Mouse (Mus musculus) intestine, postnatal 0 days (tissue): ENCODE measurements around the gene Rtl10. TPM values are rescaled to one million over a fixed set of nuclear protein-coding genes. Genes with fewer than 3 reads are reported as not detected.

Source experiments
- ATAC-seq: fragments of 200-750 bp; cut with Nextera tagmentation; 2 replicates; pipeline ENCODE4 v1.8.0; 2017; ENCODE audit warnings: mild to moderate bottlenecking, moderate TSS enrichment, moderate library complexity
- H3K27ac ChIP-seq: fragments of 300-500 bp; sonication (generic); 2 replicates; pipeline ENCODE4 v1.5.1; 2014; ENCODE audit warnings: mild to moderate bottlenecking, low read depth, low read length, moderate library complexity
- H3K27me3 ChIP-seq: fragments of 300-500 bp; sonication (generic); replicated peaks from 2 replicates; pipeline ENCODE4 v1.6.1; 2014; ENCODE audit warnings: low read length, mixed read lengths; ENCODE audit not compliant: control insufficient read depth, insufficient read depth
- H3K36me3 ChIP-seq: fragments of 300-500 bp; sonication (generic); 2 replicates; pipeline ENCODE4 v1.6.1; 2014; ENCODE audit warnings: mild to moderate bottlenecking, moderate library complexity; ENCODE audit not compliant: control insufficient read depth, insufficient read depth
- H3K4me1 ChIP-seq: fragments of 300-500 bp; sonication (generic); replicated peaks from 2 replicates; pipeline ENCODE4 v1.6.1; 2014; ENCODE audit warnings: antibody characterized with exemption, low read length, mixed read lengths; ENCODE audit not compliant: control insufficient read depth, insufficient read depth
- H3K4me2 ChIP-seq: fragments of 300-500 bp; sonication (generic); replicated peaks from 2 replicates; pipeline ENCODE4 v1.6.1; 2014; ENCODE audit warnings: low read depth, mild to moderate bottlenecking, moderate library complexity
- H3K4me3 ChIP-seq: fragments of 300-500 bp; sonication (generic); 2 replicates; pipeline ENCODE4 v1.5.1; 2014; ENCODE audit warnings: low read depth, low read length
- H3K9ac ChIP-seq: fragments of 300-500 bp; sonication (generic); 2 replicates; pipeline ENCODE4 v1.6.1; 2014; ENCODE audit warnings: mild to moderate bottlenecking, low read depth, low read length
- H3K9me3 ChIP-seq: fragments of 300-500 bp; sonication (generic); 2 replicates; pipeline ENCODE4 v1.6.1; 2016; ENCODE audit warnings: mixed run types; ENCODE audit not compliant: control insufficient read depth
- CTCF ChIP-seq: sonication (generic); IDR thresholded peaks from 2 replicates; pipeline ENCODE4 v1.5.1; 2016; ENCODE audit warnings: low read depth, mild to moderate bottlenecking, control low read depth, antibody characterized with exemption, moderate library complexity
- WGBS: fragments of 180-500 bp; shearing (Covaris S2); extraction: QIAGEN DNeasy Blood & Tissue Kit; methylation state at CpG from one replicate; pipeline ENCODE4 v1.1.7; 2014; 5-methylcytosine and 5-hydroxymethylcytosine counted together
- polyA plus RNA-seq: library from polyadenylated mRNA; unstranded; fragments of >200 nt; fragmentation: Nextera tagmentation; extraction: Ambion mirVana; gene quantifications from 2 replicates; pipeline ENCODE4 v1.2.1, GENCODE M21; 2015

Gene Rtl10
- polyA plus RNA-seq, 1 experiment from 2014 or later: 1.4 TPM

GRCm38 (mm10) chr16:18498996-18499395 is 295 bp downstream of the Rtl10 start:
- Histone ChIP-seq H3K36me3 (peaks cover 18% of the 10 kb centered on the region; the same call in 1 of the 2 replicates), H3K27me3 (no peaks in the 10 kb centered on the region), H3K4me1 (peaks cover 10% of the 10 kb centered on the region; the same call in 1 of the 2 replicates), H3K4me3 (peak overlapping the region; percentile 72), H3K27ac (peak overlapping the region; percentile 90; the same call in 1 of the 2 replicates), H3K9me3 (no peaks in the 10 kb centered on the region), H3K9ac (peak overlapping the region; percentile 80), H3K4me2 (peak overlapping the region; percentile 94)
- 1% methylated on average over 24 of the region's 24 CpGs for WGBS
- peak; percentile 55 for ATAC-seq
- TF ChIP-seq CTCF: no peak

GRCm38 (mm10) chr16:18501531-18501930 is 2.8 kb downstream of the Rtl10 start:
- peaks cover 10% of the 10 kb centered on the region; the same call in 1 of the 2 replicates for H3K4me1 ChIP-seq
- H3K27me3 ChIP-seq: no peaks in the 10 kb centered on the region
- WGBS: 96% methylated on average over 6 of the region's 6 CpGs
- H3K4me3 ChIP-seq: no peak overlapping the region
- H3K36me3 ChIP-seq: peaks cover 19% of the 10 kb centered on the region; the same call in 1 of the 2 replicates
- no peak overlapping the region for H3K4me2 ChIP-seq
- no peak for TF ChIP-seq CTCF
- H3K9me3 ChIP-seq: no peaks in the 10 kb centered on the region
- ATAC-seq: no peak
- no peak overlapping the region for H3K27ac ChIP-seq
- H3K9ac ChIP-seq: no peak overlapping the region

- no peak for ATAC-seq
- H3K27ac ChIP-seq: no peak overlapping the region
- no peak overlapping the region for H3K9ac ChIP-seq
- H3K4me2 ChIP-seq: no peak overlapping the region
- H3K27me3 ChIP-seq: no peaks in the 10 kb centered on the region
- 87% methylated on average over 14 of the region's 14 CpGs for WGBS
- H3K4me3 ChIP-seq: no peak overlapping the region
- no peaks in the 10 kb centered on the region for H3K9me3 ChIP-seq
- H3K36me3 ChIP-seq: peaks cover 19% of the 10 kb centered on the region; the same call in 1 of the 2 replicates
- TF ChIP-seq CTCF: no peak
- H3K4me1 ChIP-seq: peaks cover 16% of the 10 kb centered on the region; the same call in 1 of the 2 replicates
Measured at GRCm38 (mm10) chr16:18503566-18504342, 5.1 kb downstream of the Rtl10 start.

DNA sequence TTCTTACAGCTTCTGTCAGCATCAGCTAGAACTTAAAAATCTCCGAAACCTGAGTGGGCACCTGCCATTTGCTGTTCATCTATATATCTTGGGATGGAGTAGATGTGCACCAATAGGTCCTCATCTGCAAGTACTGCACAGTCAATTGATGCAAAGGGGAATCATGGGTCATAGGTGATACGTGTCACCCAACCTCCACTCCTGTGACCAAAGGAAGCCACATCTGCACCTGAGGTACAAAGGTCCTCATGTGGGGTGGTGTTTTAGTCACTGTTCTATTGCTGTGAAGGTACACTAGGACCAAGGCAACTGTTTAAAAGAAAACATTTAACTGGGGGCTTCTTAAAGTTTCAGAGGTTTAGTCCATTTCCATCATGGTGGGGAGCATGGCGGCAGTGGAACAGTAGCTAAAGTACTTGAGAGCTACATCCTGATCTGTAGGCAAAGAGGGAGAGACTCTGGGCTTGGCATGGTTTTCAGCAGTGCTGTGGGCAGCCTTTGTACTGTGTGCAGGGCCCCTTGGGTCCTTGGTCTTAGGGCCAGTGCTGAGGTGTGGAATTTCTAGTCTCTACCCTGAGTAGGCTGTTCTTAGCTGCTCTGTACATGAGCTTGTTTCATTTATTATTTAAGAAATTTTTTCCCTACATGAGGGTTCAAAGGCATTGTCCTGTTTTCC is 8.0 kb downstream of the Rtl10 start:
- no peaks in the 10 kb centered on the region for H3K9me3 ChIP-seq
- no peak overlapping the region for H3K4me2 ChIP-seq
- no peak overlapping the region for H3K9ac ChIP-seq
- peak overlapping the region; percentile 60 for H3K27ac ChIP-seq
- H3K4me1 ChIP-seq: 0 out of 2 replicates have a peak, but pooled peaks cover 7% of the 10 kb centered on the region
- H3K4me3 ChIP-seq: no peak overlapping the region
- H3K36me3 ChIP-seq: 0 out of 2 replicates have a peak, but pooled peaks cover 10% of the 10 kb centered on the region
- WGBS: 73% methylated on average over 3 of the region's 3 CpGs
- ATAC-seq: peak; percentile 90
- no peak for TF ChIP-seq CTCF
- H3K27me3 ChIP-seq: no peaks in the 10 kb centered on the region

- ATAC-seq: peak; percentile 72
- WGBS: 4% methylated on average over 1 of the region's 1 CpGs
- Histone ChIP-seq H3K9ac (no peak overlapping the region), H3K9me3 (no peaks in the 10 kb centered on the region), H3K27ac (peak overlapping the region; percentile 60), H3K4me3 (no peak overlapping the region), H3K36me3 (0 out of 2 replicates have a peak, but pooled peaks cover 8% of the 10 kb centered on the region), H3K4me1 (0 out of 2 replicates have a peak, but pooled peaks cover 7% of the 10 kb centered on the region), H3K4me2 (no peak overlapping the region), H3K27me3 (no peaks in the 10 kb centered on the region)
- TF ChIP-seq CTCF: no peak
Measured at GRCm38 (mm10) chr16:18507200-18507549, 8.5 kb downstream of the Rtl10 start.

DNA sequence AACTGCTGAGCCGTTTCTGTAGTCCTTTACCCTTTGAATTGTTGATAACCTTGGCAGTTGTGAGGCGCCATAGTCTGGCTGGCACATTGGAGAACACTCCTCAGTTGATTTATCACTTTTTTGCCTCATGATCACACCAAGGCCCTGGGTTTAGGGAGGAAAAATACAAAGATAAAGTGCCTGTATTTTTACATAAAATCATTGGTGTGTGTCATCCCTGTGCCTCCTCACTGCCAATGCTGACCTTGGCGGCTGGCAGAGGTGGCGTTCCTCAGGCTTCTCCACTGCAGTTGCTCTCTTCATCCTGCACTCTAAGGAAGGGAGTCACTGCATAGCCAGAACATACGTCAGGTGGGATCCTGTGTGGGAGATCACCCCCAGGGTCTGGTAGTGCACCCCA is 13.0 kb downstream of the Rtl10 start:
- ATAC-seq: no peak
- no peak overlapping the region for H3K4me2 ChIP-seq
- no peaks in the 10 kb centered on the region for H3K9me3 ChIP-seq
- H3K27ac ChIP-seq: no peak overlapping the region
- no peaks in the 10 kb centered on the region for H3K36me3 ChIP-seq
- no peaks in the 10 kb centered on the region for H3K27me3 ChIP-seq
- H3K9ac ChIP-seq: no peak overlapping the region
- H3K4me1 ChIP-seq: 0 out of 2 replicates have a peak, but pooled peaks cover 6% of the 10 kb centered on the region
- no peak for TF ChIP-seq CTCF
- 84% methylated on average over 5 of the region's 5 CpGs for WGBS
- H3K4me3 ChIP-seq: no peak overlapping the region
